Mouse (Mus musculus) macrophage (primary cell): ENCODE measurements around the gene Cygb. TPM values are rescaled to one million over a fixed set of nuclear protein-coding genes. Genes with fewer than 3 reads are reported as not detected.
A peak's percentile ranks its signal among the peaks of the same experiment; 100 is the strongest.

Experiments
- H3K27ac ChIP-seq: fragments of 350-480 bp; formaldehyde crosslinking; 2 replicates; pipeline ENCODE4 v1.9.0; 2021
- H3K36me3 ChIP-seq: fragments of 350-480 bp; formaldehyde crosslinking; 2 replicates; pipeline ENCODE4 v1.9.0; 2021; ENCODE audit errors: inconsistent target
- H3K4me3 ChIP-seq: fragments of 350-480 bp; formaldehyde crosslinking; 2 replicates; pipeline ENCODE4 v1.9.0; 2021; ENCODE audit errors: inconsistent target
- H3K79me2 ChIP-seq: fragments of 350-480 bp; formaldehyde crosslinking; 2 replicates; pipeline ENCODE4 v1.9.0; 2021; ENCODE audit errors: inconsistent target
- WGBS: methylation state at CpG from one replicate; pipeline ENCODE4 v1.1.7; 2026; ENCODE audit warnings: inconsistent platforms; ENCODE audit not compliant: missing documents; 5-methylcytosine and 5-hydroxymethylcytosine counted together
- polyA plus RNA-seq: library from polyadenylated mRNA; stranded (reverse); fragments of 250-400 nt; gene quantifications from 3 replicates; pipeline ENCODE4 v1.2.4, GENCODE M21; 2018; ENCODE audit warnings: inconsistent platforms

Cygb gene
- polyA plus RNA-seq, 1 experiment from 2014 or later: not detected

DNA sequence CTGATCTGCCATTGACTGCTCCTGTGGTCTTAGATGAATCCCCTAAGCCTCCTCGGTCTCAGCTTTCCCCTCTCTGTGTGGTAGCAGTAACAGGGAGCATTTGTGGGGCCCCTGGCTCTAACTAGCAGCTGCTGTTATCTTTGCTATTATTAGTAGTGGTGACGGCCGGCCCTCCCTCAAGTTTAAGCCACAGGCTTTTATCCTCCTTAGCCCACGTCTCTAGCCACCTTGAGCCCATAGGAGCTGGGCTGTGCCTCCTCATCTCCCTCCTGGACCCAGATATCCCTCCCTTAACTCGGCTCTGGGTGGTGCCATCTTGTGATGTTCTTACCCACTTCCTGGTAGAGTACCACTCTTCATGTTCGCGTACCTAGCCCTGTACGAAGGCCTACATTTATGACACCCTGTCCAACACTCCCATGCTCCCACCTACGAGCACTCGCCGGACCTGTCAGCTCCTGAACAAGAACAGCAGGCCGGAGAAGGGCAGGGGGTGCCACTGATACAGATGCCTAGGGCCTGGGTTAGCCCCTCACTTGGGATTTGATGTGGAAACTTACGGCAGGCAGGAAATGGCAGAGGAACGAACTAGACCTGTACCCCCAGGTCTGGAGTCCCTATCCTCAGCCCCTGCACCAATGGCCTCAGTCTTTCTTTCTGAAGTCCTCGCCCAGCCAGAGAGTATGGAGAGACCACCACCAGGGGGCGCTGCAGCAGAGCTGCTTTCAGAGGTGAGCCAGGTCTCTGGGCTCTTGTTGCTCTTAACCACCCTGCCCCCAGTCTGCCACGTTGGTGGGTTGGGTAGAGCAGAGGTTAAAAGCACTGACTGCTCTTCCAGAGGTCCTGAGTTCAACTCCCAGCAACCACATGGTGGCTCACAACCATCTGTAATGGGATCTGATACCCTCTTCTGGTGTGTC lies 28.8 kb downstream of the Cygb start:
- H3K4me3 ChIP-seq: no peak overlapping the region
- peaks cover 36% of the 10 kb centered on the region for H3K79me2 ChIP-seq
- peak overlapping the region; percentile 69 for H3K27ac ChIP-seq
- no peaks in the 10 kb centered on the region for H3K36me3 ChIP-seq
- 77% methylated on average over 17 of the region's 17 CpGs for WGBS

DNA sequence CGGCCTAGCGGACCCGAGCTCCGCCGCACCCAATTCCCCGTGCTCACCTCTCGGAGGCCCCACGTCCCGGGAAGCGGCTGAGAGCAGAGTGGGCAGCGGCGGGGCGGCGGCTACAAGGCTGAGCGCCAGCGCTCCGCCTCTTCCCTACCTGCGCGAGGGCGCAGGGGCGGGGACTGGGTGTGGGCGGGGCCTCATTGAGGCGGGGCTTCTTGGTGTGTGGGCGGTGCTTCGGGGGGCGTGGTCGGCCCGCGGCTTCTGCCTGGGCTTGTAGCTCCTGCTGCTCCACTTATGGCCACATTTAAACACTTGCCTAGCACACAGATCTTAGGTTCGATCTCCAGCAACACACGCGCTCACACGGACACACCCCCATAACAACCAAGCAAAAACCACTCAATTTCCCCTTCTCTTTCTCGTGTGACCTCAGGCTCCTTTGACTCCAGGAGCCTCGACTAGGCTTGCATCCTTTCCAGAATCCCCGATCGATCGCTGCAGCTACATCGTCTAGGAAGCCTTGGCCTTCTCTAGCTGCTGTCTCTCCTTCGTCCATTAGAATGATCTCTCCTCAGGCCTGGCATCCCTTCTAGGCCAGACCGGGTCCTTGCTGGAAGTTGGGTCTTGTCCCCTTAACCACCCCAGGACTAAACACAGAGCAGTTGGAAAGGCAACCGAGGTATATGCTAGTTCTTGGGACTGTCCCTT lies 29.8 kb downstream of the Cygb start:
- H3K4me3 ChIP-seq: peak overlapping the region; percentile 97; the same call in 1 of the 2 replicates
- WGBS: 15% methylated on average over 42 of the region's 42 CpGs
- H3K36me3 ChIP-seq: no peaks in the 10 kb centered on the region
- peak overlapping the region; percentile 69 for H3K27ac ChIP-seq
- peaks cover 46% of the 10 kb centered on the region for H3K79me2 ChIP-seq

DNA sequence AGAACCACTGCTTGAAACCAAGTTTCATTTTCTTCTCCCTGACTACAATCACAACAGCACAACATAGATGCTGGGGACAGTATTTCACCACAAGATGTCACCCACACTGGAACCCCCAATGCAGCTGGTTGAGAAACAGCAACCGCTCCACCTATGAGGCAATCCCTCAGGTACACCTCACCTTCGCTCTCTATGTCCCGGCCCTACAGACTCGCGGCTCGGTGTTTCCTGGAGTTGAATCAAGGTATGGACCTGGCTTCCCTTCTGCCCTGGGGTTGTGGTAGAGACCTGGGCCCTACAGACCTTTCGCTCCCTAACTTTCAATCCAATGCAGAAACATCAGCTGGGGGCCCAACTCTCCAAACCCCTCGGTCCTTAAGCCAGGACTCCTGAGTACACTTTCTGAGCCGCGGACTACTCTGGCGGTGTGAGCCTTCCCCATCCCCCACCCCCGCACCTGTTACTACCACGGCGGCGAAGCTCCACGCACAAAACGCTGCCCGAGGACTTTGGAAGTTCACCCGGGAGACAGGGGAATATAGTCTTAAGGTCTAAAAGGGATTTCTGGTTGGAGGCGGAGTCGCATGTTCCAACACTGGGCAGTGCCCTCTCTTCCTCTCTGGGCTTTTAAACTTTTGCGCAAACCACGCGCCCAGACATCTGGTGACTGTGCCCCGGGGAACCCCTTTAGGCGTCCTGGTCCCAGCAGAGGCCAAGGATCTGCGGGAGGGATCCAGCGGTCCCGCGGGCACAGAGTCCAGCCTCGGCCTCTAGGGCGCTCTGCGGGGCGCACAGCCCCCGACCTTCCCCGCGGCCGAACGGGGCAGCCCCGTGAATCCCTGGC lies 30.6 kb downstream of the Cygb start:
- Histone ChIP-seq H3K36me3 (no peaks in the 10 kb centered on the region), H3K79me2 (peaks cover 54% of the 10 kb centered on the region), H3K27ac (peak overlapping the region; percentile 74), H3K4me3 (peak overlapping the region; percentile 97)
- 2% methylated on average over 40 of the region's 40 CpGs for WGBS

DNA sequence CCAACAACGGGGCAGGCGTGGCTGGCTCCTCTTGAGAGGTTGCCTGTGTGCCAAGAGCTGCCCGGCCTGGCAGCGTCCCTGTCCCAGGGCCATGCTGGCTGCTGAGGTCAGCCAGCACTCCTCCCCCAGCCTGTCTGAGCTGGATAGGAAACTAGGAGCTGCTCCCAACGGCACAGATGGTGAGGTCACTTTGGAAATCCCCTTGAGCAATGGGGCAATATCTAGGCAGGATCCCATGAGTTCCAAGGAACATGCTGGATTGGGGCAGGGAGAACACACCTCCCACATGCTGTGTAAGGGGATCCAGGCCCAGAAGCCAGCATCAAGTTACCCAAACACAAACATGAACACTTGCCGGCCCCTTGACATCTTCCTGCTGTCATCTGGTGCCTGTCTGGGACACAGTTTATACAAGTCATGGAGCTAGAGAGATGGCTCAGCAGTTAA lies 32.8 kb downstream of the Cygb start:
- H3K36me3 ChIP-seq: no peaks in the 10 kb centered on the region
- 59% methylated on average over 6 of the region's 6 CpGs for WGBS
- H3K27ac ChIP-seq: peak overlapping the region; percentile 33
- peaks cover 69% of the 10 kb centered on the region for H3K79me2 ChIP-seq
- no peak overlapping the region for H3K4me3 ChIP-seq

DNA sequence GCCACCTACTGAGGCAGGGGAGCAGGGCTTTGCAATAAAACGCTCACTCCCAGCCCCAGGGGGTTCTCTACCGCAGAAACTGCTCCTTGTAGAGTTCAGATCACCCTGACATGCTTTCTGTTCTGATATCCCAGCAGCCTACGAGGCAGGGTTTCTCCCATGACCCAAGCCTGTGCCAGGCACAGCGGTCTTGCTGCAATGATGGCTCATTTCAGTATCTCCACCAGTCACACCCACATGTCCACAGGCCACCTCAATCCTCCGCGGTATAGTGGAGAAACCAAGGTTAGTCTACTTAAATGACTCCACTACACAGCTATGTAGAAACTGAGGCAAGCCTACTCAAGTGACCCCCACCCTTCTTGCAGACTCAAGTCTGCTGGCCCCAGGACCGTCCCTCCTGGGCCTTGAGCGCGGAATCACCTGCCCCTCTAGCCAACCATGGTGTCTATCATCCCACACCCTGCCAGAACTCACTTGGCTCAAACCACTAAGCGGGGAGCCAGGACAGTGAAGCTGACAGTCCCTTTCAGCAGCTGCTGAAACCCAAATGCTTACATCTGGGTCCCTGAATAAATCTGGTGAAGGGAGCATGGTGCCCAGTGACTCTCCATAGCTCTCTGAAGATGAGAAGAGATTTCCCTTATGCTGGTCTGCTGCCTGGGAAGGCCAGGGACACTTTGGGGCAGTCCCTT lies 33.4 kb downstream of the Cygb start:
- Histone ChIP-seq H3K27ac (peak overlapping the region; percentile 33), H3K4me3 (no peak overlapping the region), H3K79me2 (peaks cover 69% of the 10 kb centered on the region), H3K36me3 (no peaks in the 10 kb centered on the region)
- WGBS: 93% methylated on average over 10 of the region's 10 CpGs

DNA sequence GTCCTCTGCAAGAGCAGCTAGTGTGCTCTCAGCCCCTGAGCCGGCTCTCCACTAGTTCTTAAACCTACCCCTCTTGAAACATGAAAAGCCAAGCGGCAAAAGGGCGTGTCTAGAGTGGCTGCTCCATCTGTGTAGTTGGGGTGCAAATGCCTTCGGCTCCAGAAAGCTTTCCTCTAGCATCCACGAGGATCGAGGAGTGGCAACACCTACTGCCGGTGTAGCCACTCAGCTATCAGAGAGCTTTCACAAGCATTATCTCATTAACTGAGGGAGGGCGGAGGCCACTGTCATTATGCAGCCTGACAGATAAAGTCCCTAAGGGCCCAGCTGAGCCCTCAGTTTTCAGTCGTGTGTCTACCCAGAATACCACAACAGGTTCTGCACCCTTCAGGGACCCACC lies 34.0 kb downstream of the Cygb start:
- H3K4me3 ChIP-seq: no peak overlapping the region

DNA sequence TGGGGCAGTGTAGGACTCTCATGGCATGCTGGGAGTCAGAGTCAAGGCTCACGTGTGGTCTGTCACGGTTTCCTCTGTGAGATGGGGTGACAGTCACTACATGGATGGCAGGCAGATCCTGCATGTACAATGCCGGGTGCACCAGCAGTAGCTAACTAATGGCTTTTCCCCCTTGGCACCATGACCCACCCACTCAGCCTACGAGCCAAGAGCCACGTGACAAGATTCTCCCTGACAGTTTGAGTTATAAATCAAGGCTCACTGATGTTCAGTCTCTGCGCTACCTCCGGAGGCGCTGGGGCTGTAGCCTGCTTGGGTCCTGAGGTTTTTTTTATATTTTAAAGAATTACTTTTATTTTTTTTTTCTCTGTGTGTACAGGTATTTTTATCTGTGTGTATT lies 34.6 kb downstream of the Cygb start:
- Histone ChIP-seq H3K36me3 (no peaks in the 10 kb centered on the region), H3K27ac (peak overlapping the region; percentile 100; the same call in 1 of the 2 replicates), H3K4me3 (no peak overlapping the region), H3K79me2 (peaks cover 80% of the 10 kb centered on the region)
- 71% methylated on average over 8 of the region's 8 CpGs for WGBS

More for the DNA sequence above, 34.0 kb downstream of the Cygb start:
- WGBS: 90% methylated on average over 9 of the region's 9 CpGs
- Histone ChIP-seq H3K36me3 (no peaks in the 10 kb centered on the region), H3K79me2 (peaks cover 75% of the 10 kb centered on the region), H3K27ac (no peak overlapping the region)

DNA sequence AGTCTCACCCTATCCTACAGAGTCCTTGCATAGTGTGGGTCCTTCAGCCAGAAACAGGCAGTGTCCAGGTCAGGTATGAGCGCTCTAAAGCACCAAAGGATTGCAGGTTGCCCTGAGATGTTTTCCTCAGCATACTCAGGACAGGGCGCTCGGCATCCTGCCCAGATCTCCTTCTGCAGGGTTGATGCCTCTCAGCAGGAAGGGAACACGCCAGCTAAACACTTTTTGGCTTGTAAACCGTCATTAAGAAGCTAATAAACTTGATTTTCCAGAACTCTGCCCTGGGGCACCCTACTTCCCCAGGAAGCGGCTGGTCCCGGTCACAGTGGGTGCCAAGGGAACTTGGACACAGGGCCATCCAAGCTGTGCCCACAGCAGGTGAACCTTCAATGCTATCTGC lies 35.0 kb downstream of the Cygb start:
- Histone ChIP-seq H3K27ac (peak overlapping the region; percentile 100), H3K4me3 (no peak overlapping the region), H3K79me2 (peaks cover 84% of the 10 kb centered on the region), H3K36me3 (no peaks in the 10 kb centered on the region)
- 82% methylated on average over 6 of the region's 7 CpGs for WGBS

DNA sequence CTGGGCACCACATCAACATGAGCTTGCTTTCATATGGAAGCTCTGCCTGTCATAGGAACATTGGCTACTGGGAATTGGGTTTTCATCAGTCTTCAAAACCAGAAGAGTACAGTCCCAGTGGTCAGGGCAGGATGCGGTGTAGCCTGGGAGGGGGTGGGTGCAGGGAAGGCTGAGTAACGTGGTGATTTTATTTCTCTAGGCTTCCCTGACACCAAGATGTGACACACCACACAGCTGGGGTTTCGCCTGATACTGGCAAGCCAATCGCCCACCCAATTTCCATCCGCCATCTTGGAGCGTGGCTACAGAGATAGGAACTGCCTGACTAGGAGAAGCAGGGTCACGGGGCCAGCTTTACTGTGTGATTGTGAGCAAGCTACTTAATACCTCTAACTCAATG lies 35.4 kb downstream of the Cygb start:
- no peaks in the 10 kb centered on the region for H3K36me3 ChIP-seq
- WGBS: 79% methylated on average over 7 of the region's 7 CpGs
- H3K4me3 ChIP-seq: no peak overlapping the region
- H3K27ac ChIP-seq: peak overlapping the region; percentile 100
- peaks cover 86% of the 10 kb centered on the region for H3K79me2 ChIP-seq

DNA sequence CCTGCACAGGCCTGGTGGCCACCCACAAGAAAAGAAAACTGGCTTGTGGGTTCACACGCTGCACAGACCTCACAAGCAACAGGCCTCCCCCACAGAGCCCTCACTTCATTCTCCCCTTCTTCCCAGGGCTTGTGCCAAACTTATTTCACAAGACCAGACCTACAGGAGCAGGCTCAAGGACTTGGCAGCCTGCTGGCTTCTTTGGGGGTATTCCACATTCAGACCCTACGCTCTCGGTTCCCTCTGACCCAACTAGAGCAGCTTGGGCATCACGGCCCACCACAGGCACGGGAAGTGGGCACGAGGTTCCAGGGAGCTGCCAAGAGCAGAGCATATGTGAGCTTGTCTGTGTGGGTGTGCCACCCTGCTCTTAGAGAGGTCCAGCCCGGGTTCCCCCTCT lies 36.5 kb downstream of the Cygb start:
- no peaks in the 10 kb centered on the region for H3K36me3 ChIP-seq
- H3K27ac ChIP-seq: peak overlapping the region; percentile 100
- 5% methylated on average over 7 of the region's 7 CpGs for WGBS
- peaks cover 86% of the 10 kb centered on the region for H3K79me2 ChIP-seq
- H3K4me3 ChIP-seq: peak overlapping the region; percentile 11; the same call in 1 of the 2 replicates

DNA sequence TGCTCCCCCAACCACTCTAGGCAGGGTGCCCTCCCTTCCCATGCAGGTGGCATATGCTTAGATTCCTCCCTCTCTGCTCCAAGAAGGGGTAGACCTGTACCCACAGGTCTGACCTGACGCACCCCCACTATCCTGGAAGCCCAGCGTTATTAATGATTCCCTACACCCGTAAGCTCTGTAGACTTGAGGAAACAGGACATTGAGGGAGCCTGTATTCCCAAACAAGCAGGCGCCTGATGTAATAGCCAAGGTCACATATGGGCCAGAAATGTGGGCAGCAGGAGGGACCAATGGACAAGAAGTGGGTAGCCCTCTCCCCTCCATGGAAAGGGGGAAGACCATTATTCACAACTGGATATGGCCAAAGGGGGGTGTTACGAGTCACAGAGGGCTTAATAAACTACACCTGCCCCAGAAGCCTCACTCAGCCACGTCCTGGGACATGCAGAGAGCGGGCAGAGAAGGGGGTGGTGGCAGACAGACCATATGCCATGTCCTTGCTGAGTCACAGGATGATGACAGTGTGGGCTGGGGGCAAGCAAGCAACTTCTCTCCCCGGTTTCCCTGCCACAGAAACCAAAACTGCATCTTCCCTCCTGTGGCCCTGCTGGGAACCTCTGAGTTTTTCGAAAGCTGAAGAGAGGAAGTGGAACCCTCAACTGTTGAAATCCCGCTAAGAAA lies 37.5 kb downstream of the Cygb start:
- H3K4me3 ChIP-seq: peak overlapping the region; percentile 12; the same call in 1 of the 2 replicates
- peak overlapping the region; percentile 100 for H3K27ac ChIP-seq
- peaks cover 86% of the 10 kb centered on the region for H3K79me2 ChIP-seq
- H3K36me3 ChIP-seq: no peaks in the 10 kb centered on the region
- WGBS: 11% methylated on average over 10 of the region's 10 CpGs

DNA sequence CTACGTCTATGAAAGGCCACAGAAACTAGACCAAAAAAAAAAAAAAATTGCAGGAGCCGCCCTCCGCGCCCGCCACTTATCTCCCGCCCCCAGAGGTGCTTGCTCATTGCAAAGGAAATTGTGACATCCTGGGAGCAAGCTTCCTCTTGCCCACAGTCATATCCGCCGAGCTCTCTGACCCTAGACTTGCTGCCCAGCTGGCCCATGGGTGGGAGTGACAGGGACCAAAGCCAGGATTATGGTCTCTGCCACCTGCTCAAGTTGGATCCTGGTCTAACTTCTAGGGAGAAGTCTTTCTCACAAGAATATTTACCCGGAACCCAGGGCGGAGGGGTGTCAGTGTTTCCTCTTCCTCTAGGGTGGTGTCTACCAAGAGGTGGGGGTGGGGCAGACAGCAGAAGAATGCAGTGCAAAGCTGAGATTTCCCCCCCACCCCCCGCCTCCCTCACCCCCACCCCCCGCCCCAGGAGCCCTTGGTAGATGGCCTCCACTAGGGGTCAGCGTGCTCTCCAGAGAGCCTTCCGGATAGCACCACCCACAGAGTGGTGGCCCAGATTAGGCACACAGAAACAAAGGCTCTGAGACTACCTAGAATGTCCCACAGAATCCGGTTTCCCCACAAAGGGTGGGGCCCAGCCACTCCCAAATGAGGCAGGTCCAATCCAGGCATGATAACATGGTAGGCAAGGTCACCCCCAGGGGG lies 38.2 kb downstream of the Cygb start:
- H3K36me3 ChIP-seq: no peaks in the 10 kb centered on the region
- peaks cover 86% of the 10 kb centered on the region for H3K79me2 ChIP-seq
- peak overlapping the region; percentile 12; the same call in 1 of the 2 replicates for H3K4me3 ChIP-seq
- WGBS: 0% methylated on average over 15 of the region's 15 CpGs
- H3K27ac ChIP-seq: peak overlapping the region; percentile 100

DNA sequence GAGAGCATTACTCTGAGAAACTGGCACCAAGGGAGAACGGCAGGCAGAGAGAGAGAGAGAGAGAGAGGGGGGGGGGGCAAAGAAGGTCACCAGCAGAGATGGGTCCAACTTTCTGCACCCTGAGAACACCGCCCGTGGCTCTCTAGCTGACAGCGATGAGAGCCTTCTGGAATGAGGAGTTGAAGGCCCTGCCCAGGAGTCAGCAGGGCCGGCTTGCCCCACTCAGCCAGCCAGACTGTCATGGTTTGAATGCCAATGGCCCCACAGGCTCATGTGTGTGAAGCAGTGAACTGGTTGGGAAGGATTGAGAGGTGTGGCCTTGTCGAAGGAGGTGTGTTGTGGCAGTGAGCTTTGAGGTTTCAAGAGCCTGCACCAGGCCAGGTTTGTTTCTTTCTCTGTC lies 40.9 kb downstream of the Cygb start:
- H3K4me3 ChIP-seq: no peak overlapping the region
- H3K36me3 ChIP-seq: peaks cover 22% of the 10 kb centered on the region
- H3K27ac ChIP-seq: no peak overlapping the region
- 90% methylated on average over 5 of the region's 6 CpGs for WGBS
- H3K79me2 ChIP-seq: peaks cover 86% of the 10 kb centered on the region
